Mouse (Mus musculus) MEL (cell line): ENCODE results near the gene Fgfr2.

Source experiments
- CHD1 ChIP-seq: IDR thresholded peaks from 2 replicates; pipeline ENCODE4 v1.6.1; 2012; ENCODE audit warnings: low read depth, mild to moderate bottlenecking, inconsistent platforms, low read length, improper control_type of control experiment
- CHD2 ChIP-seq: IDR thresholded peaks from 2 replicates; pipeline ENCODE4 v1.6.1; 2011; ENCODE audit warnings: low read length, improper control_type of control experiment
- CTCF ChIP-seq, 3 experiments: IDR thresholded peaks in 2 of 3; conservative IDR thresholded peaks in 1 of 3; 2 replicates each; pipeline ENCODE4 v1.5.1; 2011 to 2012; ENCODE audit warnings: low read length in 3 of 3, low read depth in 2 of 3, mild to moderate bottlenecking in 2 of 3, improper control_type of control experiment in 1 of 3, inconsistent platforms in 1 of 3, mixed read lengths in 1 of 3, moderate library complexity in 1 of 3; ENCODE audit not compliant: control insufficient read depth in 1 of 3, insufficient read depth in 1 of 3, poor library complexity in 1 of 3, severe bottlenecking in 1 of 3
- E2F4 ChIP-seq: IDR thresholded peaks from 2 replicates; pipeline ENCODE4 v1.6.1; 2011; ENCODE audit warnings: low read depth, low read length, improper control_type of control experiment, borderline replicate concordance
- USF1 ChIP-seq: IDR thresholded peaks from 2 replicates; pipeline ENCODE4 v1.6.1; 2014; ENCODE audit warnings: low read depth, mild to moderate bottlenecking, inconsistent platforms, low read length, improper control_type of control experiment, moderate library complexity

DNA sequence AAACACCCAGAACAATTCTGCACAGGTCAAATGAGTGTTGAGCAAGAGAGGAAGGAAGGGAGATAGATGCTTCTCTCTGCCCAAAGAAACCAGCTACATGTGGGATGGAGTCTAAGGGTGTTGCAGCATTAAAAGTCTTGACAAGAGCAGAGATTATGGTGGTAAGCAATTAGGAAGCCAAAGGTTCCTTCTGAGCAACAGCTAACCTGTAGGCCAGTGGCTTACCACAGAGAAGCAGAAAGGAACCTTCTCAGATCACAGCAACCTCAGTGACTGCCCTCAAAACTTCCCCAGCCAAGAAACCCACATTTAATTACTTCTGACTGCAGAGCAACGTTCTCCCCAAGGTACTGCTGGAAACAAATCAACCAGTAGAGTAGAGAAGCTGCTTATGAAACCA is 2621.7 kb downstream of the Fgfr2 start:
- TF ChIP-seq CHD1 (no peak), CTCF (IDR thresholded peaks at IDR 0.05 in 2 of 3, conservative IDR thresholded peaks at IDR 0.05 in 1 of 3; ENCODE audit: control insufficient read depth in 1 of 3, insufficient read depth in 1 of 3, low read depth in 2 of 3, low read length in 3 of 3, poor library complexity in 1 of 3, severe bottlenecking in 1 of 3) (no peak), USF1 (no peak), E2F4 (no peak), CHD2 (no peak)
